Mouse (Mus musculus) C2C12 (cell line): ENCODE measurements around the gene Gm9821.

Experiments used
- CEBPB ChIP-seq: IDR thresholded peaks from one replicate; pipeline ENCODE4 v1.6.1; 2011; ENCODE audit warnings: low read depth, mild to moderate bottlenecking, control low read depth, moderate library complexity
- CTCF ChIP-seq: IDR thresholded peaks from one replicate; pipeline ENCODE4 v1.5.1; 2011; ENCODE audit not compliant: control insufficient read depth, insufficient read depth, insufficient read length
- MAX ChIP-seq: IDR thresholded peaks from one replicate; pipeline ENCODE4 v1.6.1; 2011; ENCODE audit warnings: mild to moderate bottlenecking, control low read depth
- USF1 ChIP-seq: IDR thresholded peaks from one replicate; pipeline ENCODE4 v1.6.1; 2011; ENCODE audit warnings: low read depth, mild to moderate bottlenecking, control low read depth, moderate library complexity

DNA sequence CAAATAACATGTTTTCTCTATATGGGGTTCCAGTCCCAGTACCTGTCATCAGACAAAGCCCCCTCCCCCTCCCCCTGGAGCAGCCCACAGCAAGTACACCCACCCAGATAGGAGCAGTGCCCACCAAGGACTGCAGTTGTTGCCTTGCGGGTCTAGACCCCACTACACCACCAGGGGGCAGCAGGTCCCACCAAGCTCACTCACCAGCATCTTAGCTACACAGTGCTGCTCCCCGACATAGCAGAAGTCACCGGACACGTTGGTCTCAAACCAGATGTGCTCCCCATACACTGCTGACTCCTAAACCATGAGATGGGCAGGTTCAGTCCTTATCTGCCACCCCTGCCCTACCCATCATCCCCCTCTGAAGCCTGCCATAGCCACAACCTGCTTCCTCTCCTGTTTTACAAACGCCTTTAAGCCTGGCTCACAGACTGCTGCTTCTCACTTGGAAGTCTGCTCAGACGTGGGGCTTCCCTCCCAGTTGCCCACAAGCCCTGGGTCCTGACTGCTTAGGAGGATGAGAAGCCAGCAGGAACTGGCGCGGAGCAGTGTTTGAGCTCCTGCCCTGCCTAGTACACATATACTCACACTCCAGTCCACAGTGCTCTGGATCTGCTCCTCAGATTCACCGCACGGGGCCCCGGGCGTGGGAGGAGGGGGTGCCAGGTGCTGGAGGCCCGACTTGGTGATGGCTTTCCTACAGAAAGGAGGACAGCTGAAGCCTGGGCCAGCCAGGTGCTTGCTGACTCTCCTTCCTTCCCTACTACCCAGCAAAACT, 1.1 kb upstream of the Gm9821 start:
- peak; percentile 96 for TF ChIP-seq CTCF
- TF ChIP-seq USF1 = no peak
- no peak for TF ChIP-seq MAX
- TF ChIP-seq CEBPB = no peak
